Mouse (Mus musculus): Measurements from ENCODE around the gene Cfap73. TPM values are rescaled to one million over a fixed set of nuclear protein-coding genes. Genes with fewer than 3 reads are reported as not detected.

Gene Cfap73
- polyA plus RNA-seq, 1 experiment from 2014 or later = 0.51 TPM

GRCm38 (mm10) chr5:120610906-120611305, 23.1 kb downstream of the Cfap73 start:
- Histone ChIP-seq H3K4me3 (ENCODE audit: low read length) (no peak overlapping the region; the same call in 1 of the 2 replicates), H3K9ac (ENCODE audit: low read depth, low read length) (no peak overlapping the region)
- WGBS = 96% methylated on average over 5 of the region's 5 CpGs

GRCm38 (mm10) chr5:120609246-120609775, 24.7 kb downstream of the Cfap73 start:
- 79% methylated on average over 16 of the region's 16 CpGs for WGBS
- H3K27me3 ChIP-seq (replicated peaks; ENCODE audit: control insufficient read depth, insufficient read depth, low read length) = no peaks in the 10 kb centered on the region
- no peak overlapping the region for H3K4me2 ChIP-seq (ENCODE audit: low read length)
- H3K9me3 ChIP-seq (ENCODE audit: control insufficient read depth, low read length) = no peaks in the 10 kb centered on the region
- peaks cover 22% of the 10 kb centered on the region for H3K4me1 ChIP-seq (ENCODE audit: control insufficient read depth, insufficient read depth, low read depth, low read length)
- no peak overlapping the region for H3K27ac ChIP-seq (ENCODE audit: low read depth, low read length)
- H3K9ac ChIP-seq (ENCODE audit: low read depth, low read length) = no peak overlapping the region; the same call in 1 of the 2 replicates
- no peak overlapping the region for H3K4me3 ChIP-seq (ENCODE audit: low read length)
- ATAC-seq = no peak
- H3K36me3 ChIP-seq (ENCODE audit: control insufficient read depth, insufficient read depth, low read length) = no peaks in the 10 kb centered on the region

More at GRCm38 (mm10) chr5:120610906-120611305, 23.1 kb downstream of the Cfap73 start:
- H3K36me3 ChIP-seq (ENCODE audit: control insufficient read depth, insufficient read depth, low read length) = no peaks in the 10 kb centered on the region
- peaks cover 17% of the 10 kb centered on the region for H3K4me1 ChIP-seq (ENCODE audit: control insufficient read depth, insufficient read depth, low read depth, low read length)
- peak overlapping the region; percentile 60 for H3K4me2 ChIP-seq (ENCODE audit: low read length)
- H3K27me3 ChIP-seq (replicated peaks; ENCODE audit: control insufficient read depth, insufficient read depth, low read length) = no peaks in the 10 kb centered on the region
- no peak overlapping the region for H3K27ac ChIP-seq (ENCODE audit: low read depth, low read length)
- no peak for ATAC-seq
- no peaks in the 10 kb centered on the region for H3K9me3 ChIP-seq (ENCODE audit: control insufficient read depth, low read length)

GRCm38 (mm10) chr5:120607335-120607734, 26.7 kb downstream of the Cfap73 start:
- Histone ChIP-seq H3K27ac (ENCODE audit: low read depth, low read length) (no peak overlapping the region), H3K27me3 (replicated peaks; ENCODE audit: control insufficient read depth, insufficient read depth, low read length) (no peaks in the 10 kb centered on the region), H3K4me2 (ENCODE audit: low read length) (no peak overlapping the region), H3K9ac (ENCODE audit: low read depth, low read length) (no peak overlapping the region), H3K4me1 (ENCODE audit: control insufficient read depth, insufficient read depth, low read depth, low read length) (peaks cover 16% of the 10 kb centered on the region), H3K36me3 (ENCODE audit: control insufficient read depth, insufficient read depth, low read length) (no peaks in the 10 kb centered on the region), H3K4me3 (ENCODE audit: low read length) (no peak overlapping the region), H3K9me3 (ENCODE audit: control insufficient read depth, low read length) (no peaks in the 10 kb centered on the region)
- WGBS = 78% methylated on average over 3 of the region's 3 CpGs
- ATAC-seq = no peak

- peaks cover 16% of the 10 kb centered on the region for H3K4me1 ChIP-seq (ENCODE audit: control insufficient read depth, insufficient read depth, low read depth, low read length)
- no peaks in the 10 kb centered on the region for H3K27me3 ChIP-seq (replicated peaks; ENCODE audit: control insufficient read depth, insufficient read depth, low read length)
- H3K9ac ChIP-seq (ENCODE audit: low read depth, low read length) = no peak overlapping the region
- no peaks in the 10 kb centered on the region for H3K9me3 ChIP-seq (ENCODE audit: control insufficient read depth, low read length)
- no peak overlapping the region for H3K27ac ChIP-seq (ENCODE audit: low read depth, low read length)
- no peak overlapping the region for H3K4me3 ChIP-seq (ENCODE audit: low read length)
- 73% methylated on average over 25 of the region's 25 CpGs for WGBS
- no peaks in the 10 kb centered on the region for H3K36me3 ChIP-seq (ENCODE audit: control insufficient read depth, insufficient read depth, low read length)
- no peak overlapping the region for H3K4me2 ChIP-seq (ENCODE audit: low read length)
- no peak for ATAC-seq
Observed at GRCm38 (mm10) chr5:120606590-120607200, 27.3 kb downstream of the Cfap73 start.

GRCm38 (mm10) chr5:120605688-120606087, 28.3 kb downstream of the Cfap73 start:
- Histone ChIP-seq H3K9me3 (ENCODE audit: control insufficient read depth, low read length) (no peaks in the 10 kb centered on the region), H3K4me3 (ENCODE audit: low read length) (peak overlapping the region; percentile 38), H3K27me3 (replicated peaks; ENCODE audit: control insufficient read depth, insufficient read depth, low read length) (no peaks in the 10 kb centered on the region), H3K36me3 (ENCODE audit: control insufficient read depth, insufficient read depth, low read length) (no peaks in the 10 kb centered on the region), H3K4me1 (ENCODE audit: control insufficient read depth, insufficient read depth, low read depth, low read length) (peaks cover 7% of the 10 kb centered on the region), H3K4me2 (ENCODE audit: low read length) (peak overlapping the region; percentile 71), H3K9ac (ENCODE audit: low read depth, low read length) (peak overlapping the region; percentile 65), H3K27ac (ENCODE audit: low read depth, low read length) (no peak overlapping the region)
- WGBS = 0% methylated on average over 8 of the region's 8 CpGs
- peak; percentile 74 for ATAC-seq

GRCm38 (mm10) chr5:120605241-120605661, 28.8 kb downstream of the Cfap73 start:
- WGBS = 2% methylated on average over 10 of the region's 10 CpGs
- H3K36me3 ChIP-seq (ENCODE audit: control insufficient read depth, insufficient read depth, low read length) = no peaks in the 10 kb centered on the region
- H3K4me1 ChIP-seq (ENCODE audit: control insufficient read depth, insufficient read depth, low read depth, low read length) = peaks cover 7% of the 10 kb centered on the region; the same call in 1 of the 2 replicates
- H3K9ac ChIP-seq (ENCODE audit: low read depth, low read length) = peak overlapping the region; percentile 65
- peak overlapping the region; percentile 38 for H3K4me3 ChIP-seq (ENCODE audit: low read length)
- H3K4me2 ChIP-seq (ENCODE audit: low read length) = peak overlapping the region; percentile 71
- ATAC-seq = peak; percentile 60
- H3K9me3 ChIP-seq (ENCODE audit: control insufficient read depth, low read length) = no peaks in the 10 kb centered on the region
- peak overlapping the region; percentile 71 for H3K27ac ChIP-seq (ENCODE audit: low read depth, low read length)
- H3K27me3 ChIP-seq (replicated peaks; ENCODE audit: control insufficient read depth, insufficient read depth, low read length) = no peaks in the 10 kb centered on the region

- Histone ChIP-seq H3K27ac (ENCODE audit: low read depth, low read length) (peak overlapping the region; percentile 71), H3K27me3 (replicated peaks; ENCODE audit: control insufficient read depth, insufficient read depth, low read length) (no peaks in the 10 kb centered on the region), H3K9me3 (ENCODE audit: control insufficient read depth, low read length) (no peaks in the 10 kb centered on the region), H3K9ac (ENCODE audit: low read depth, low read length) (peak overlapping the region; percentile 65), H3K36me3 (ENCODE audit: control insufficient read depth, insufficient read depth, low read length) (no peaks in the 10 kb centered on the region), H3K4me2 (ENCODE audit: low read length) (peak overlapping the region; percentile 71), H3K4me3 (ENCODE audit: low read length) (peak overlapping the region; percentile 38), H3K4me1 (ENCODE audit: control insufficient read depth, insufficient read depth, low read depth, low read length) (peaks cover 5% of the 10 kb centered on the region; the same call in 1 of the 2 replicates)
- no peak for ATAC-seq
- whole genome bisulfite sequencing = 1% methylated on average over 6 of the region's 6 CpGs
Observed at GRCm38 (mm10) chr5:120604839-120605238, 29.2 kb downstream of the Cfap73 start.

- Histone ChIP-seq H3K4me2 (ENCODE audit: low read length) (no peak overlapping the region), H3K36me3 (ENCODE audit: control insufficient read depth, insufficient read depth, low read length) (no peaks in the 10 kb centered on the region), H3K4me3 (ENCODE audit: low read length) (no peak overlapping the region), H3K27me3 (replicated peaks; ENCODE audit: control insufficient read depth, insufficient read depth, low read length) (no peaks in the 10 kb centered on the region), H3K4me1 (ENCODE audit: control insufficient read depth, insufficient read depth, low read depth, low read length) (peaks cover 5% of the 10 kb centered on the region; the same call in 1 of the 2 replicates), H3K9ac (ENCODE audit: low read depth, low read length) (no peak overlapping the region), H3K9me3 (ENCODE audit: control insufficient read depth, low read length) (no peaks in the 10 kb centered on the region), H3K27ac (ENCODE audit: low read depth, low read length) (no peak overlapping the region)
- 60% methylated on average over 7 of the region's 7 CpGs for WGBS
- no peak for ATAC-seq
Observed at GRCm38 (mm10) chr5:120603515-120603914, 30.5 kb downstream of the Cfap73 start.

GRCm38 (mm10) chr5:120602210-120602609, 31.8 kb downstream of the Cfap73 start:
- Histone ChIP-seq H3K27me3 (replicated peaks; ENCODE audit: control insufficient read depth, insufficient read depth, low read length) (no peaks in the 10 kb centered on the region), H3K4me1 (ENCODE audit: control insufficient read depth, insufficient read depth, low read depth, low read length) (peaks cover 5% of the 10 kb centered on the region; the same call in 1 of the 2 replicates), H3K4me3 (ENCODE audit: low read length) (no peak overlapping the region), H3K4me2 (ENCODE audit: low read length) (no peak overlapping the region), H3K9me3 (ENCODE audit: control insufficient read depth, low read length) (no peaks in the 10 kb centered on the region), H3K9ac (ENCODE audit: low read depth, low read length) (no peak overlapping the region), H3K36me3 (ENCODE audit: control insufficient read depth, insufficient read depth, low read length) (no peaks in the 10 kb centered on the region), H3K27ac (ENCODE audit: low read depth, low read length) (no peak overlapping the region)
- no peak for ATAC-seq
- WGBS = 97% methylated on average over 12 of the region's 12 CpGs

Measured in hindbrain, embryonic 16.5 days (tissue).